Mouse (Mus musculus) heart, embryonic 10.5 days (tissue): ENCODE measurements around the gene Ttll9. TPM values are rescaled to one million over a fixed set of nuclear protein-coding genes. Genes with fewer than 3 reads are reported as not detected.
A peak's percentile ranks its signal among the peaks of the same experiment; 100 is the strongest.

Experiments
- DNase-seq: peaks from one replicate; pipeline ENCODE4 v3.0.0-alpha.2; 2017; ENCODE audit warnings: low spot score
- H3K27ac ChIP-seq: fragments of 300-500 bp; sonication (generic); 2 replicates; pipeline ENCODE4 v1.5.1; 2016; ENCODE audit warnings: mild to moderate bottlenecking
- H3K27me3 ChIP-seq: fragments of 300-500 bp; sonication (generic); 2 replicates; pipeline ENCODE4 v1.6.1; 2016; ENCODE audit warnings: mild to moderate bottlenecking; ENCODE audit not compliant: poor library complexity, insufficient read depth, severe bottlenecking
- H3K36me3 ChIP-seq: fragments of 300-500 bp; sonication (generic); 2 replicates; pipeline ENCODE4 v1.6.1; 2016; ENCODE audit warnings: mild to moderate bottlenecking, moderate library complexity
- H3K4me1 ChIP-seq: fragments of 300-500 bp; sonication (generic); 2 replicates; pipeline ENCODE4 v1.6.1; 2016; ENCODE audit warnings: mild to moderate bottlenecking
- H3K4me3 ChIP-seq: fragments of 300-500 bp; sonication (generic); 2 replicates; pipeline ENCODE4 v1.5.1; 2016; ENCODE audit warnings: mild to moderate bottlenecking, moderate library complexity
- H3K9me3 ChIP-seq: fragments of 300-500 bp; sonication (generic); 2 replicates; pipeline ENCODE4 v1.6.1; 2016; ENCODE audit warnings: mild to moderate bottlenecking, moderate library complexity
- WGBS: fragments of 180-500 bp; shearing (Covaris S2); methylation state at CpG from one replicate; pipeline ENCODE4 v1.1.7; 2016; 5-methylcytosine and 5-hydroxymethylcytosine counted together
- polyA plus RNA-seq: library from polyadenylated mRNA; unstranded; fragments of >200 nt; fragmentation: Nextera tagmentation; extraction: Ambion mirVana; gene quantifications from 2 replicates; pipeline ENCODE4 v1.2.1, GENCODE M21; 2016

The Ttll9 gene
- polyA plus RNA-seq, 1 experiment from 2014 or later: 0.85 TPM

DNA sequence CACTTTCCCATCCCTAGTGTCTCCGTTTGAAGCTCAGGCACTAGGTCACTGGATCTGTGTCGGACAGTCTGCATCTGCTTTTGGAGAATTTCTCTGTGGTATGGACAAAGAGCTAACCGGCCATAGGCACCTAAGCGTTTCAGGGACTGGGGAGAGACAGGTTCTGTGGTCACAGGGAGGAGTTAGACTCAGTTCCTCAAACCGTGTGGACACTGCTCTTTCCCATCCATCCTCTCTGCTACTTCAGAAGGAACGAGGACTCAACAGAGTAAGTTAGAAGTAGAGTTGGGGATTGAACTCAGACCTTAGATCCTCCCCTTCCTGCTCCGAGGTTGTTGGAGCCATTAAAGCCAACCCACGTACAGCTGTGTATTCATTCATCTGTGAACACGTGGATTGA is 89.3 kb downstream of the Ttll9 start:
- no peak overlapping the region for H3K4me3 ChIP-seq
- peaks cover 88% of the 10 kb centered on the region for H3K27me3 ChIP-seq
- H3K27ac ChIP-seq: no peak overlapping the region
- peaks cover 6% of the 10 kb centered on the region; the same call in 1 of the 2 replicates for H3K4me1 ChIP-seq
- no peaks in the 10 kb centered on the region for H3K36me3 ChIP-seq
- H3K9me3 ChIP-seq: no peaks in the 10 kb centered on the region
- DNase-seq: no peak
- WGBS: 74% methylated on average over 9 of the region's 9 CpGs

DNA sequence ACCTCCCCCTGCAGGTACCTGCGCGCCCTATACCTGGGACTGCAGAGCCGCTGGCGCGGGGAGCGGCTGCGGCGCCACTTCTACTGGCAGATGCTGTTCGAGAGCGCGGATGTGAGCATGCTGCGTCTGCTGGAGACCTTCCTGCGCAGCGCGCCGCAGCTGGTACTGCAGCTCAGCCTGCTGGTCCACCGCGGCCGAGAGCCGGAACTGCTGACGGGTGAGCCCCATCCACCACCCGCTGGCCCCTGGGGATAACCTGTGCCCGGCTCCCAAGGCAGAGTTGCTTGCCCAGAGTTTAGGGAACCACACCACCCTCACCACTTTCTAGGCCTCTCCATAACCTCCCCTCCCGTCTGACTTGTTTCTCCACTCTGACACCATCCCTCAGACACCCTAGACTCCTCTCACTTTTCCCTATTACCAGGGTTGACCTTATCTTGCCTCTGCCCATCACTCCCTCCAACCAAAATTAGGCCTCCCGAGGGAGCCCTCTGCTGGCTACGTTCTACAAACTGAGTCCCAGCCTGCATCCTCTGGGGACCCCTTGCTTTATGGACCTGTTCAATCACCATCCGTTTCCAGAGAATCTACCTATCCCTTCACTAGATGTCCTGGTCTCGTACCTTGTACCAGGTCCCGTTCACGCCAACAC is 90.5 kb downstream of the Ttll9 start:
- H3K4me1 ChIP-seq: peaks cover 6% of the 10 kb centered on the region; the same call in 1 of the 2 replicates
- no peak overlapping the region for H3K27ac ChIP-seq
- H3K9me3 ChIP-seq: no peaks in the 10 kb centered on the region
- peaks cover 88% of the 10 kb centered on the region for H3K27me3 ChIP-seq
- no peak for DNase-seq
- peak overlapping the region; percentile 26 for H3K4me3 ChIP-seq
- H3K36me3 ChIP-seq: no peaks in the 10 kb centered on the region
- WGBS: 7% methylated on average over 30 of the region's 30 CpGs

DNA sequence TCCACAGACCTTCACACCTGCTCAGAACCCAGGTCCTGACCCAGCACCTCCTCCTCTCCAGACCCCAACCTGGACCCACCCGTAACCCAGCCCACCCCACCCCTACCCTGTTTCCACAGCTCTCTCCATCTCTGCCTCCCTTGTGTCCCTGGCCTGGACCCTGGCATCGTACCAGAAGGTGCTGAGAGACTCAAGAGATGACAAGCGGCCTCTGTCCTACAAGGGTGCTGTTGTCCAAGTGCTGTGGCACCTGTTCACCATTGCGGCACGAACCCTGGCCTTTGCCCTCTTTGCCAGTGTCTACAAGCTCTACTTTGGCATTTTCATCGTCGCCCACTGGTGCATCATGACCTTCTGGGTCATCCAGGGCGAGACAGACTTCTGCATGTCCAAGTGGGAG is 91.6 kb downstream of the Ttll9 start:
- Histone ChIP-seq H3K4me1 (peaks cover 6% of the 10 kb centered on the region; the same call in 1 of the 2 replicates), H3K27ac (no peak overlapping the region), H3K4me3 (no peak overlapping the region), H3K27me3 (peaks cover 85% of the 10 kb centered on the region), H3K9me3 (no peaks in the 10 kb centered on the region), H3K36me3 (no peaks in the 10 kb centered on the region)
- 79% methylated on average over 8 of the region's 8 CpGs for WGBS
- DNase-seq: no peak

DNA sequence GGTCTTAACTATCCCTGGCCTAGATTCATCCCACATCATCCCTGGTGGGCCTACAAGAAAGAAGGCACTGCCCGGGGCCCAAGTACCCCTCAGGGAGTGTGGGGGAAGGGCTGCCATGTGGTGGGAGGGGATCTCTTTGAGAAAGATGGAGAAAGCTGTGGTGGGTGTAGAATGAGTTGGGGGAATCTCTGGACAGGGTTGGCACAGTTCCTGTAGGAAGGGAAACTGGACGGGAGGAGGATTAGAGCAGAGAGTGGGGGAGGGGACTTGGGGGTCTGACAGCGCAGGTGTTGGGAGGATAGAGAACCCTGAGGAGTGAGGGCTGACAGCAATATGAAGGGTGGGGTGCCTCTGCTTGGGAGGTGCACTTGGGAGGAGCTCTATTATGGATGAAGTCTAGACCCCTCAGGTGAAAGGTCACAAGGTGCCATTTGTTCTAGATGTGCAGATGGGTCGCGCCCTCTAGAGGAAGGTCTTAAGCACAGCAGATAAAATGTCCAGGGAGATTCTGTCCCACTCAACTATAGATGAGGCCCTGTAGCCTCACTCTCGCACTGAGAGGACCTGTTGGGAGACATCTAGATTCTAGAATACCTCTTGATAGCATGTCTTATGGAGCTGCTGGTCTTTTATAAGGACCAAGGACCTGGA is 93.1 kb downstream of the Ttll9 start:
- no peak for DNase-seq
- no peaks in the 10 kb centered on the region for H3K36me3 ChIP-seq
- H3K9me3 ChIP-seq: no peaks in the 10 kb centered on the region
- H3K4me1 ChIP-seq: peaks cover 6% of the 10 kb centered on the region; the same call in 1 of the 2 replicates
- no peak overlapping the region for H3K4me3 ChIP-seq
- H3K27ac ChIP-seq: no peak overlapping the region
- peaks cover 83% of the 10 kb centered on the region for H3K27me3 ChIP-seq
- 53% methylated on average over 6 of the region's 6 CpGs for WGBS

Other genes starting within 250 kb of the Ttll9 start
- gene Id1, start 226.2 kb upstream of the Ttll9 start, polyA plus RNA-seq: 92.5 and 124 TPM in 2 replicates
- 18.8 and 21.1 TPM in 2 replicates for gene Cox4i2, start 208.3 kb upstream of the Ttll9 start, polyA plus RNA-seq
- gene Bcl2l1, start 130.8 kb upstream of the Ttll9 start, polyA plus RNA-seq: 72.8 and 76.2 TPM in 2 replicates
- 74.7 and 97.0 TPM in 2 replicates for gene Tpx2, start 114.5 kb upstream of the Ttll9 start, polyA plus RNA-seq
- gene Mylk2, start 51.1 kb upstream of the Ttll9 start, polyA plus RNA-seq: 0.05 and 0.07 TPM in 2 replicates
- gene Foxs1, start 29.3 kb upstream of the Ttll9 start, polyA plus RNA-seq: 0.21 and 0.36 TPM in 2 replicates
- 0.04 TPM in 2 replicates for gene Dusp15, start 10.8 kb upstream of the Ttll9 start, polyA plus RNA-seq
- 89.9 and 94.4 TPM in 2 replicates for gene Pdrg1, start 52.9 kb downstream of the Ttll9 start, polyA plus RNA-seq
- not detected in 2 replicates for gene Xkr7, start 69.4 kb downstream of the Ttll9 start, polyA plus RNA-seq
- gene Ccm2l, start 103.5 kb downstream of the Ttll9 start, polyA plus RNA-seq: 4.4 and 5.1 TPM in 2 replicates
- 0.48 and 1.3 TPM in 2 replicates for gene Hck, start 146.0 kb downstream of the Ttll9 start, polyA plus RNA-seq
- 74.4 and 80.4 TPM in 2 replicates for gene Tm9sf4, start 198.8 kb downstream of the Ttll9 start, polyA plus RNA-seq